Comparison of ENCODE assay signal across 14 mouse cellular contexts in genomic region chr5:101518791-101519547, GRCm38 (mm10).
DNase-seq lines count a peak whose midpoint lies in the region; ATAC-seq and TF ChIP-seq lines count a peak whose summit lies in the region.
"Had no signal": no experiment of that assay in that cellular context is flagged by ENCODE, and none has a peak within 500 bp of the region (broad histone marks: within the 10 kb centered on the region; RNA-seq: fewer than 3 reads in every experiment).

No protein-coding gene starts in this region.

- H3K36me3 ChIP-seq in heart, adult 2 months (ENCODE audit: control insufficient read depth, insufficient read depth, low read length): no peaks in the 10 kb centered on the region
- no peaks in the 10 kb centered on the region for H3K36me3 ChIP-seq in midbrain, embryonic 10.5 days
- no peaks in the 10 kb centered on the region for H3K36me3 ChIP-seq in midbrain, embryonic 15.5 days (replicated peaks)
- H3K36me3 ChIP-seq in forebrain, embryonic 14.5 days (ENCODE audit: control insufficient read depth, insufficient read depth, low read length): no peaks in the 10 kb centered on the region

- no peak for TF ChIP-seq EP300 in heart, adult 2 months (IDR thresholded peaks at IDR 0.05; ENCODE audit: insufficient read depth, low read depth, low read length)

- 56% methylated on average over 14 of the region's 14 CpGs for WGBS in heart, adult 2 months
- WGBS in midbrain, embryonic 10.5 days: 23% methylated on average over 14 of the region's 14 CpGs
- 14% methylated on average over 14 of the region's 14 CpGs for WGBS in midbrain, embryonic 15.5 days
- 4% methylated on average over 14 of the region's 14 CpGs for WGBS in forebrain, embryonic 14.5 days

- H3K79me2 ChIP-seq in heart, adult 2 months (replicated peaks; ENCODE audit: control insufficient read depth, insufficient read depth, low read length): no peaks in the 10 kb centered on the region

- intact Hi-C loops in heart, adult 2 months (cut with DNase I): no loop called here

- ATAC-seq in midbrain, embryonic 15.5 days (replicated peaks): no peak
- ATAC-seq in forebrain, embryonic 14.5 days: peak; percentile 54; the same call in 1 of the 2 replicates

- no peak overlapping the region for H3K4me2 ChIP-seq in midbrain, embryonic 15.5 days
- H3K4me2 ChIP-seq in forebrain, embryonic 14.5 days (ENCODE audit: low read length): no peak overlapping the region
- H3K4me2 ChIP-seq: liver, embryonic 11.5 days had no signal

- H3K27me3 ChIP-seq in heart, adult 2 months (ENCODE audit: control insufficient read depth, insufficient read depth, low read length): no peaks in the 10 kb centered on the region
- peaks cover 100% of the 10 kb centered on the region for H3K27me3 ChIP-seq in midbrain, embryonic 10.5 days (ENCODE audit: low read depth, poor library complexity, severe bottlenecking)
- peaks cover 89% of the 10 kb centered on the region for H3K27me3 ChIP-seq in midbrain, embryonic 15.5 days (replicated peaks)
- H3K27me3 ChIP-seq in forebrain, embryonic 14.5 days (replicated peaks; ENCODE audit: control insufficient read depth, insufficient read depth, low read length): peaks cover 66% of the 10 kb centered on the region

- H3K4me3 ChIP-seq in heart, adult 2 months: no peak overlapping the region
- no peak overlapping the region for H3K4me3 ChIP-seq in midbrain, embryonic 10.5 days
- H3K4me3 ChIP-seq in midbrain, embryonic 15.5 days: no peak overlapping the region
- H3K4me3 ChIP-seq in forebrain, embryonic 14.5 days (ENCODE audit: low read depth, low read length): no peak overlapping the region

- DNase-seq in heart, adult 11 months: peak; percentile 78
- no peak for DNase-seq in heart, adult 2 months
- peak; percentile 73 for DNase-seq in midbrain, embryonic 10.5 days (ENCODE audit: low spot score)
- DNase-seq in embryo, embryonic 10 days (ENCODE audit: low spot score): peak; percentile 79
- peak; percentile 64 for DNase-seq in forebrain, embryonic 14.5 days (ENCODE audit: low spot score)
- no peak for DNase-seq in gastrocnemius, postnatal 25 days
- no peak for DNase-seq in cerebellum, adult 11 months
- DNase-seq: adrenal gland, adult 2 months; cerebellum, adult 9-10 months; kidney, adult 9 months; kidney, postnatal 4 days; lung, postnatal 14 days had no signal

- no peak for TF ChIP-seq CTCF in heart, adult 2 months (IDR thresholded peaks at IDR 0.05)

- no peak for TF ChIP-seq POLR2A in heart, adult 2 months (IDR thresholded peaks at IDR 0.05; ENCODE audit: insufficient read depth, low read depth, low read length)

- no peak overlapping the region for H3K27ac ChIP-seq in heart, adult 2 months
- H3K27ac ChIP-seq in midbrain, embryonic 10.5 days (replicated peaks): peak overlapping the region; percentile 76
- H3K27ac ChIP-seq in midbrain, embryonic 15.5 days: no peak overlapping the region
- no peak overlapping the region for H3K27ac ChIP-seq in forebrain, embryonic 14.5 days (ENCODE audit: low read depth, low read length)

- H3K4me1 ChIP-seq in heart, adult 2 months (ENCODE audit: control insufficient read depth, insufficient read depth, low read length): no peaks in the 10 kb centered on the region
- H3K4me1 ChIP-seq in midbrain, embryonic 10.5 days: peaks cover 50% of the 10 kb centered on the region
- H3K4me1 ChIP-seq in midbrain, embryonic 15.5 days: peaks cover 13% of the 10 kb centered on the region
- H3K4me1 ChIP-seq in forebrain, embryonic 14.5 days (ENCODE audit: control insufficient read depth, insufficient read depth, low read length): peaks cover 12% of the 10 kb centered on the region; the same call in 1 of the 2 replicates

- no peak overlapping the region for H3K9ac ChIP-seq in heart, adult 2 months (ENCODE audit: low read depth, low read length)
- H3K9ac ChIP-seq in midbrain, embryonic 15.5 days: no peak overlapping the region
- no peak overlapping the region for H3K9ac ChIP-seq in forebrain, embryonic 14.5 days (ENCODE audit: low read length)

- H3K9me3 ChIP-seq in midbrain, embryonic 10.5 days (replicated peaks): peaks cover 14% of the 10 kb centered on the region; the same call in 1 of the 2 replicates
- no peaks in the 10 kb centered on the region for H3K9me3 ChIP-seq in midbrain, embryonic 15.5 days
- H3K9me3 ChIP-seq in forebrain, embryonic 14.5 days (replicated peaks; ENCODE audit: control insufficient read depth, low read length): no peaks in the 10 kb centered on the region

Comparison
In these comparisons a context has a peak if more than half of its experiments do, and no peak if none do; other contexts are left out.
1. DNase-seq: peak in heart, adult 11 months (single experiment), midbrain, embryonic 10.5 days (single experiment), embryo, embryonic 10 days (single experiment) and forebrain, embryonic 14.5 days (single experiment); none in heart, adult 2 months (0 of 2), gastrocnemius, postnatal 25 days (single experiment) and cerebellum, adult 11 months (single experiment).